Comparison of ENCODE assay signal across 8 mouse cellular contexts in the genomic region with DNA sequence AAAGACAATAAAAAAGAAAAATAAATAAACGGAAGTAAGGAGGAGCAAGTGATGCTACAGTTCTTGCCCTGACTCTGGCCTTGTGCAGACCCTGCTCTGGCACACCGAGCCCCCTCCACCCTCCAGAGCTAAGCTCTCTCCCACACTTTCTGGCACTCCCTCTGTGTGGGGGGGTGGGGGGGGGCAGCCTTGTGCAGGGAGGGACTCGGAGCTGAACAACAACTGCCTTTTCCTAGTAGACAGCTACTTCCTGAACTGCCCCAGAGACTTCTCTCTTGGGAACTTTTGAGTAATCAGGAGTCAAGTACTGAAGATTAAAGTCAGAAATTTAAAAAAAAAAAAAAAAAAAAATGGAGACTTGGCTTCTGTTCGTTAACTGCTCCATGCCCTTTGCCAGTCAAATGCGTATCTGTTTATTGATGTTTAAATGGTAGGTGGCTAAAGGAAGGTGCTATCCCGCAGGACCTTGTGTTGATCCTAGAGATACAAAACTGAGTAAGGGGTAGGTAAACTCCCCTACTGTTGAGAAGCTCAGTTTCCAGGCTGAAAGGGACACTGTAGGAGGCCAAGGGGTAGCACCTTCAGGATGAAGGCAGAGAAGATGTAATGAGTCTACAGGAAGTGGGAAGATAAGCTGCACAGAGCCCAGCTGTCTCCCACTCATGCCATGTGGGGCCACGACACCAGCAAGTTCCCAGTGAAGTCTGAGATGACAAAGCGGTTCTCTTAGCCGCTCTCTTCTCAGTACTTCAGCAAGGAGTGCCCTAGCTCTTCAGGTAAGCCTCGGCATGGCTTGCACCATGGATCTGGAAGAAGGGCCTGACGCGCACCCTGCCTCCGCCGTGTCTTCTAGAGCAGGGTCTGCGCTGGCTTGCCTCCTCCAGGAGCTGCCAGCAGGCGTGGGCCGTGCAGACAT. TPM values are rescaled to one million over a fixed set of nuclear protein-coding genes. Genes with fewer than 3 reads are reported as not detected.
DNase-seq lines count a peak whose midpoint lies in the region; ATAC-seq and TF ChIP-seq lines count a peak whose summit lies in the region.

No protein-coding gene starts in this region.

- DNase-seq in heart, embryonic 10.5 days (ENCODE audit: low spot score): peak; percentile 79
- DNase-seq in heart, adult 8-10 months (ENCODE audit: low spot score): no peak
- DNase-seq in lung, postnatal 4 days: no peak
- no peak for DNase-seq in ovary, adult 18-20 months (ENCODE audit: low spot score)
- DNase-seq in thymus, postnatal 10 days (ENCODE audit: low spot score in 2 of 2): no peak

- TF ChIP-seq CTCF in bone marrow, adult 2 months (IDR thresholded peaks at IDR 0.05; ENCODE audit: control insufficient read depth, insufficient read depth, low read length): no peak

- H3K9ac ChIP-seq in lung, embryonic 16.5 days (ENCODE audit: low read length): no peak overlapping the region
- H3K9ac ChIP-seq in limb, embryonic 12.5 days (replicated peaks): no peak overlapping the region; the same call in 1 of the 2 replicates

- 0 out of 2 replicates have a peak, but pooled peaks have one; percentile 16 for TF ChIP-seq POLR2A in bone marrow, adult 2 months (IDR thresholded peaks at IDR 0.05; ENCODE audit: borderline replicate concordance, control insufficient read depth, low read depth, low read length)

- H3K9me3 ChIP-seq in heart, embryonic 10.5 days: no peaks in the 10 kb centered on the region
- H3K9me3 ChIP-seq in lung, embryonic 16.5 days (ENCODE audit: control insufficient read depth, low read length): no peaks in the 10 kb centered on the region
- no peaks in the 10 kb centered on the region for H3K9me3 ChIP-seq in limb, embryonic 12.5 days

- 54% methylated on average over 17 of the region's 17 CpGs for WGBS in heart, embryonic 10.5 days
- WGBS in lung, embryonic 16.5 days: 21% methylated on average over 17 of the region's 17 CpGs
- 78% methylated on average over 17 of the region's 17 CpGs for WGBS in bone marrow, adult 2 months
- 67% methylated on average over 17 of the region's 17 CpGs for WGBS in limb, embryonic 12.5 days

- peaks cover 38% of the 10 kb centered on the region for H3K4me1 ChIP-seq in heart, embryonic 10.5 days
- peaks cover 27% of the 10 kb centered on the region for H3K4me1 ChIP-seq in lung, embryonic 16.5 days (replicated peaks; ENCODE audit: control insufficient read depth, insufficient read depth, low read length)
- H3K4me1 ChIP-seq in bone marrow, adult 2 months (ENCODE audit: control insufficient read depth, insufficient read depth, low read length): no peaks in the 10 kb centered on the region
- peaks cover 17% of the 10 kb centered on the region for H3K4me1 ChIP-seq in limb, embryonic 12.5 days (replicated peaks)

- no peak overlapping the region for H3K4me3 ChIP-seq in heart, embryonic 10.5 days
- no peak overlapping the region for H3K4me3 ChIP-seq in lung, embryonic 16.5 days (ENCODE audit: low read length)
- no peak overlapping the region for H3K4me3 ChIP-seq in bone marrow, adult 2 months (replicated peaks; ENCODE audit: control insufficient read depth, low read depth, low read length)
- no peak overlapping the region for H3K4me3 ChIP-seq in limb, embryonic 12.5 days (replicated peaks)

- H3K27me3 ChIP-seq in heart, embryonic 10.5 days (ENCODE audit: insufficient read depth, poor library complexity, severe bottlenecking): no peaks in the 10 kb centered on the region
- no peaks in the 10 kb centered on the region for H3K27me3 ChIP-seq in lung, embryonic 16.5 days (ENCODE audit: control insufficient read depth, insufficient read depth, low read depth, low read length)
- H3K27me3 ChIP-seq in limb, embryonic 12.5 days: no peaks in the 10 kb centered on the region

- H3K36me3 ChIP-seq in heart, embryonic 10.5 days: peaks cover 34% of the 10 kb centered on the region
- peaks cover 2% of the 10 kb centered on the region; the same call in 1 of the 2 replicates for H3K36me3 ChIP-seq in lung, embryonic 16.5 days (ENCODE audit: control insufficient read depth, insufficient read depth, low read length)
- H3K36me3 ChIP-seq in limb, embryonic 12.5 days: peaks cover 29% of the 10 kb centered on the region

- ATAC-seq in lung, embryonic 16.5 days (ENCODE audit: low read depth): peak; percentile 34
- peak; percentile 6; the same call in 1 of the 2 replicates for ATAC-seq in limb, embryonic 12.5 days (ENCODE audit: insufficient number of reproducible peaks, insufficient read depth, low FRiP score, low TSS enrichment, low read depth)

- peak overlapping the region; percentile 25 for H3K4me2 ChIP-seq in lung, embryonic 16.5 days (ENCODE audit: low read depth, low read length)
- no peak overlapping the region for H3K4me2 ChIP-seq in limb, embryonic 12.5 days

- peak overlapping the region; percentile 71 for H3K27ac ChIP-seq in heart, embryonic 10.5 days
- H3K27ac ChIP-seq in lung, embryonic 16.5 days (ENCODE audit: low read length): peak overlapping the region; percentile 95
- H3K27ac ChIP-seq in bone marrow, adult 2 months (ENCODE audit: control insufficient read depth, insufficient read depth, low read depth, low read length, poor library complexity): no peak overlapping the region
- peak overlapping the region; percentile 58 for H3K27ac ChIP-seq in limb, embryonic 12.5 days

RNA-seq across cellular contexts. Expression of a gene that starts 8.7 kb away (rescaled TPM):
- 408 and 575 TPM in 2 replicates for polyA plus RNA-seq in heart, embryonic 10.5 days (2016; fragmentation: Nextera tagmentation; extraction: Ambion mirVana)
- 10 to 100 TPM; 57.4 to 70.8 (median 63.8) TPM for total RNA-seq in heart, adult 8-10 months (2022)
- 210 and 218 TPM in 2 replicates for polyA plus RNA-seq in lung, embryonic 16.5 days (2015; fragmentation: Nextera tagmentation; extraction: Ambion mirVana)
- polyA plus RNA-seq in bone marrow, adult 2 months (2011; ENCODE audit: insufficient read depth, insufficient read length, low replicate concordance, missing spikeins): 28.6 and 38.4 TPM in 2 replicates
- 102 and 112 TPM in 2 replicates for polyA plus RNA-seq in limb, embryonic 12.5 days (2016; fragmentation: Nextera tagmentation; extraction: Ambion mirVana)

RNA-seq across cellular contexts. Expression of a gene that starts 14.4 kb away (rescaled TPM):
- polyA plus RNA-seq in heart, embryonic 10.5 days (2016; fragmentation: Nextera tagmentation; extraction: Ambion mirVana): 12.7 and 18.9 TPM in 2 replicates
- 1 to 10 TPM; 4.0 to 5.9 (median 4.9) TPM for total RNA-seq in heart, adult 8-10 months (2022)
- polyA plus RNA-seq in lung, embryonic 16.5 days (2015; fragmentation: Nextera tagmentation; extraction: Ambion mirVana): 7.0 and 7.2 TPM in 2 replicates
- 4.2 and 11.0 TPM in 2 replicates for polyA plus RNA-seq in bone marrow, adult 2 months (2011; ENCODE audit: insufficient read depth, insufficient read length, low replicate concordance, missing spikeins)
- polyA plus RNA-seq in limb, embryonic 12.5 days (2016; fragmentation: Nextera tagmentation; extraction: Ambion mirVana): 10.4 and 11.4 TPM in 2 replicates

RNA-seq across cellular contexts. Expression of a gene that starts 49.6 kb away (rescaled TPM):
- 43.7 and 47.7 TPM in 2 replicates for polyA plus RNA-seq in heart, embryonic 10.5 days (2016; fragmentation: Nextera tagmentation; extraction: Ambion mirVana)
- 10 to 100 TPM; 18.9 to 20.1 (median 19.6) TPM for total RNA-seq in heart, adult 8-10 months (2022)
- 50.2 and 50.7 TPM in 2 replicates for polyA plus RNA-seq in lung, embryonic 16.5 days (2015; fragmentation: Nextera tagmentation; extraction: Ambion mirVana)
- polyA plus RNA-seq in bone marrow, adult 2 months (2011; ENCODE audit: insufficient read depth, insufficient read length, low replicate concordance, missing spikeins): 4.4 and 7.7 TPM in 2 replicates
- 60.5 and 60.9 TPM in 2 replicates for polyA plus RNA-seq in limb, embryonic 12.5 days (2016; fragmentation: Nextera tagmentation; extraction: Ambion mirVana)

RNA-seq across cellular contexts. Expression of a gene that starts 49.6 kb away (rescaled TPM):
- polyA plus RNA-seq in heart, embryonic 10.5 days (2016; fragmentation: Nextera tagmentation; extraction: Ambion mirVana): 53.3 and 55.2 TPM in 2 replicates
- total RNA-seq in heart, adult 8-10 months (2022): 10 to 100 TPM; 33.7 to 37.7 (median 35.0) TPM
- polyA plus RNA-seq in lung, embryonic 16.5 days (2015; fragmentation: Nextera tagmentation; extraction: Ambion mirVana): 45.7 and 47.0 TPM in 2 replicates
- 15.1 and 16.8 TPM in 2 replicates for polyA plus RNA-seq in bone marrow, adult 2 months (2011; ENCODE audit: insufficient read depth, insufficient read length, low replicate concordance, missing spikeins)
- polyA plus RNA-seq in limb, embryonic 12.5 days (2016; fragmentation: Nextera tagmentation; extraction: Ambion mirVana): 59.3 and 63.8 TPM in 2 replicates
